Mouse (Mus musculus) adrenal gland (tissue): ENCODE data around the gene Zfp956.

ENCODE experiments used
- intact Hi-C: fragments of 180-260 bp; cut with DNase I; formaldehyde crosslinking; loops from one replicate; pipeline ENCODE4 v1.15.1; 2025
- long read RNA-seq, 2 experiments: library from polyadenylated mRNA; unstranded; transcript quantifications; one replicate each; pipeline ENCODE4 v2.0.0; 2020; ENCODE audit warnings: borderline replicate concordance in 1 of 2; ENCODE audit not compliant: insufficient replicate concordance in 1 of 2

Gene Zfp956
- long read RNA-seq, experiment 1, partial matches to known transcripts = 0 of 5 reads
- long read RNA-seq, experiment 1, other reads (novel, unspliced or antisense) = 1 of 5 reads
- long read RNA-seq, experiment 2, partial matches to known transcripts = 0 of 2 reads
- long read RNA-seq, experiment 2, other reads (novel, unspliced or antisense) = 0 of 2 reads

DNA sequence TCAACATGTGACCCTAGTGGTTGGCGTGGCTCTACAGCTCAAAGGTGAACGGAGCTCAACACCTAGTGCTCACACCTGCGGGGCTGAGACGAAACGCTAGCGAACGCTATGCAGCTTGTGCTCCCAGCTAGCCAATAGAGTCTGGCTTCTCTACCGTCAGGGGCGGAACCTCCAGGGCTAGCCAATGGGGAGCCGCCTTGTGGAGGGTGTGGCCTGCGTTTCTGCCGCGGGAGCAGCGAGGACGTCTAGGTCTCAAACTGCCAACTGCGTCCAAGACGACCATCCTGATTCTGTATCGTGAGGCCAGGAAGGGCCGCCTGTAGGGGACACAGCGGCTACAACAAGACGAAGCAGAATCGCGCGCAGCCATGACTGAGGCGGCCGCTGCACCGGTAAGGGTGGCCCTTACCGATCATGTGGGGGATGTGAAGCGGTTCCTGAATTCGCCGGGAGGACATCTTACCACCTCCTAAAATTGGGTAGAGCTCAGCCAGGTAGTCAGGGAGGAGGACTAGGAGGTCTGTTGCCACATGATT lies at the start of gene Zfp956:
TSS of gene Zfp956 (plus strand) at position 200 of the 536 bp plus-strand sequence.
- intact Hi-C loops = no loop called here

DNA sequence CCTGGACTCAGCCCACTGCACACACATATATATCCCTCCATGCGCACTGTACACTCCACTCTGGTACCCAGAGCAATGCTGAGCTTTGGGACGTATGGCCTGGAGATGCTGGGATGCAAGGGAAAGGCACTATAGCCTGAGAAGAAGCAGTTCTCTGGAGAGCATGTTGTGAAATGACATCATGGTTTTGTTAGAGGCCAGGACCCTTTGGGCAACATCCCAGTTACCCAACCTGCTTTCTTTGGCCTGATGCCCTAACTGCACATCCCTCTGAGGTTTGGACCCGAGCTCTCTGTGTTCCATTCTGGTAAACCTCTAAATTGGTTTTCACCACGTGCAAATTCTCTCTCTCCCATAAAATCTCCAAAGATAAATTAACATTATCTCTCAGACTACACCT lies 49.6 kb upstream of the Zfp956 start:
- intact Hi-C loops = no loop called here

DNA sequence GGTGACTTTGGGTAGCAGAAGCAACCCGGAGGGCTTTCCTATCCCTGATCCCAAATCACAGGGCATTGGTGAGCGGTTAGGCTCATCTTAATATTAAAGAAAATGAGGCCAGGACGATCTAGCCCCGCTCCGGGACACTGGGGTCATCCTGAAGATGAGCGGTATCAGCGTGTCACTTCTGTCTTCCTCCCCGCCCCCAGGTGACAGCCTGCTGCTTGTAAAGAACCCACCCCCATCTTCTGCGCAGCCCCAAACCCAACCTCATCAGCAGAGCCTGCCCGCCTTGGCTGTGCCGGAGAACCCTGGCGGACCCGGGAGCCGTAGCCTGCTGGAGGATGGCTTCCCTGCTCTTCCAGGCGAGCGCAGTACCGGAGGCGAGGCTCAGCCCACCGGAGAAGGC lies 48.8 kb upstream of the Zfp956 start:
- intact Hi-C loops = no loop called here

DNA sequence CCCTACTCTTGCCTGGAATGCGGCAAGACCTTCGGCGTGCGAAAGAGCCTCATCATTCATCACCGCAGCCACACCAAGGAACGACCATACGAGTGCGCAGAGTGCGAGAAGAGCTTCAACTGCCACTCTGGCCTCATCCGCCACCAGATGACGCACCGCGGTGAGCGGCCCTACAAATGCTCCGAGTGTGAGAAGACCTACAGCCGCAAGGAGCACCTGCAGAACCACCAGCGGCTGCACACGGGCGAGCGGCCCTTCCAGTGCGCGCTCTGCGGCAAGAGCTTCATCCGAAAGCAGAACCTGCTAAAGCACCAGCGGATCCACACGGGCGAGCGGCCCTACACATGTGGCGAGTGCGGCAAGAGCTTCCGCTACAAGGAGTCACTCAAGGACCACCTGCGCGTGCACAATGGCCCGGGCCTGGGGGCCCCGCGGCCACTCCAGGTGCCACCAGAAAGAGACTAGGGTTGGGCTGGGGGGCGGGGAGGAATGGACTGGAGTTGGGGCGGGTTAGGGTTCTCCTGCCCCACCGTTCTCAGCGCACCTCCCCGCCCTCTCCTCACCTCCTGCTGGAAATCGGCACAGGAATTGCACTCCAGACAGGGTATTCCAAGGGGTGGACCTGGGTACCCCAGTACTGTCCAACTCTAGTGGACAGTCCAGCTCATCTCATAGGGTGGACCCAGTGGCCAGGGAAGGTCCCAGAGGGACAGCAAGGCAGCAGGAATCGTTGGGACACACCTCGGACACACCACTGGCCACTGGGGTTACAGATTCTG lies 48.1 kb upstream of the Zfp956 start:
- intact Hi-C loops = no loop called here

DNA sequence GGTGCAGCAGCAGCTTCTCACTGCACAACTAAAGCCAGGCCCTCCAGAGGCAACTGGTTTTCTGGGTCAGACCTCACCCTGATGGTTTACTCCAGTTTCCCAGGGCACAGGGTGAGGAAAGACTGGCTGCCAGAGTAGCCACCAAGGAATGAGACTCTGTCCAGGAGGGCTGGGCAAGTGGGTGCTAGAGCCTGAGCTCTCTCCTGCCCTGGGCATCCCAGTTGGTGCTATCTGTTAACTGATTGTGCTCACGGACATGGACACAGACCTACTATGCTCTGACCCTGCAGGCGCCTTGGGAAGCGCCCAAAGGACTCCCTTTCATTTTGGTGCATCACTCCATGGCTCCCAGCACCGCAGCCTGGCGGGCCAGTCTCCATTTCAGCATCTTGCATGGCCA lies 46.9 kb upstream of the Zfp956 start:
- intact Hi-C loops = no loop called here

DNA sequence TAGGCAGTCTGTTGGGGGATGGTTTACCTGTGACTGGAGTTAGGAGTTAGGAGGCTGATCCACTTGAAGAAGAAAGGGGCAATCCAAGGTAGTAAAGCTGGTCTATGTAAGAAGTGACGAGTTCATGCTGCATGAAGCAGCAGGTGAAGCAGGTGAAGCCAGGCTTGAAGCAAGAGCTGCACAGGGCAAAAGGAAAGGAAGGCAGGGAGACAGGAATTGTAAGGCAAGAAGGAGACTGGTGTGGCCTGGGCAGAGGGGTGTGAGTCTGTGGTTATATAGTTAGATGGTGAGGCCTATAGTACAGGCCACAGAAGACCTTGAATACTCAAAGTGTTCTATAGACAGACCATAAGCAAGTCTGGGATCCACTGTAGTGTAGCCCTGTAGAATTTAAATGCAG lies 44.2 kb upstream of the Zfp956 start:
- intact Hi-C loops = no loop called here

DNA sequence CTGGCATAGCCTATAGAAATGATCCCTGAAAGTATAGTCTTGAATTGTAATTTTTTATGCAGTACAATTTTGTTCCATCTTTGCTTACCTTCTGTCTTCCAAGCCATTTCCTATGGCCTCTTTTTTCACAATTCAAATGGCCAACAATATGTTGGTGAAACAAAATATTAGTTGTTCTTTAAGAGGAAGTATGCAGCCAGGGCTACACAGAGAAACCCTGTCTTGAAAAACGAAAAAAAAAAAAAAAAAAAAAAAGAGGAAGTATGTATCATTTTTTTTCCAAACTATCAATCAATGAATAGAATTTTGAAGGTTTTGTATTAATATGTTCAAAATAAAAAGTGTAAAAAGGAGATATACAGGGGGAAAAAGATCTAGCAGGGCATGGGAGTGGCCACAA lies 41.5 kb upstream of the Zfp956 start:
- intact Hi-C loops = no loop called here

DNA sequence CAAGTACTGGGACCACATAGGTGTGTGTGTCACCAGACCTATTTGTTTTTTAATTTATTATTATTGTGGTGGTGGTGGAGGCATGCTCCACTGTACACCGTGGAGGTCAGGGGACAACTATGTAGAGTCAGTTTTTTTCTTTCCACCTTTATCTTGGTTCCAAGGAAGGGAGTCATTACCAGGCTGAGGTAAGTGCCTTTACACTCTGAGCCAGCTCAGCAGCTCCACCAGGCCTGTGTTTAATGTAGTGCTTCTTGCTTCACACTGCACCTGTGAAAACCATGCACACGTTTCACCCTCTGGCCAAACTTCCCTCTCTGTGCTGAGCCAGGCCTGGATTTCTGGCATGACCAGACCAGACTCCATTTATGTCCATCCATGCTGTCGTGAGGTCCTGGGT lies 40.2 kb upstream of the Zfp956 start:
- intact Hi-C loops = no loop called here

DNA sequence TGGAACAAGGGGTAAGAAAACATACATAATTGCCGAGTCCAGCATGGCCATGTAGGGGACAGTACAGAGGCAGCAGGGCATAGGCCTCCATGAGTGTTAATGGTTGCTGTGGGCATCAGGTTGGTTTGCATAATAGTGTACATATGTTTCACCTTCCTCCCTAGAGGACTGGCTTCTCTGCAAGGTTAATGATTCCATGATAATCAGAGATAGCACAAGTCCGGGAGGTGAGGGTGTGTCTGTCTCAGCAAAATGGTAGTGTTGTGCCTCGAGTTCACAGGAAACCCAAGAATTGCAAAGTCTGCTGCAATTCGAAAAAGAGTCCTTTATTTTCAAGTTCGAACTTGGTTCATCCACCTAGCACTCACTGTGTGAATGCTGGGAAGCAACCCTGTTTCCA lies 36.1 kb upstream of the Zfp956 start:
- intact Hi-C loops = no loop called here

DNA sequence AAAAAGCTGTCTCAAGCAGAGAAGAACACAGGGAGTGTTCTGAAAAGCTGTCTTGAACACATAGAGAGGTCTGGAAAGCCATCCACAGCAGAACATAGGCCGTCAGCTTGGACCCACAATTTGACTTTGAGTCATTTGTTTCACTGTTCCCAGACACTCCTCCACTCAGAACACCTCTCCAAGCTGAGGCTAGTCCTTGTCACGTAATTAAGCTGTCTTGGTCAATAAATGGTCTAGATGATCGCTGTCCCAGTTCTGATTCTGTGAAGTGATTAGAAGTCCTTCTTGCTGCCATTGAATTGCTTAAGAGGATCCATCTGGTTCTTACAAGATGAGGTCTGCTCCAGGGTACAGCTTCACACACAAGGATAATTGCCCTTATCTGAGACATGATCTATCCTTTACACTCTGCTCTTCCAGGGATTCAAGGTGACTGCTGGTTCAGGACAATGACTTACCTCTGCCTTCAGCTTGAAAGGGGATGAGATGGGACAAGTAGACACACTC lies 34.4 kb upstream of the Zfp956 start:
- intact Hi-C loops = no loop called here

DNA sequence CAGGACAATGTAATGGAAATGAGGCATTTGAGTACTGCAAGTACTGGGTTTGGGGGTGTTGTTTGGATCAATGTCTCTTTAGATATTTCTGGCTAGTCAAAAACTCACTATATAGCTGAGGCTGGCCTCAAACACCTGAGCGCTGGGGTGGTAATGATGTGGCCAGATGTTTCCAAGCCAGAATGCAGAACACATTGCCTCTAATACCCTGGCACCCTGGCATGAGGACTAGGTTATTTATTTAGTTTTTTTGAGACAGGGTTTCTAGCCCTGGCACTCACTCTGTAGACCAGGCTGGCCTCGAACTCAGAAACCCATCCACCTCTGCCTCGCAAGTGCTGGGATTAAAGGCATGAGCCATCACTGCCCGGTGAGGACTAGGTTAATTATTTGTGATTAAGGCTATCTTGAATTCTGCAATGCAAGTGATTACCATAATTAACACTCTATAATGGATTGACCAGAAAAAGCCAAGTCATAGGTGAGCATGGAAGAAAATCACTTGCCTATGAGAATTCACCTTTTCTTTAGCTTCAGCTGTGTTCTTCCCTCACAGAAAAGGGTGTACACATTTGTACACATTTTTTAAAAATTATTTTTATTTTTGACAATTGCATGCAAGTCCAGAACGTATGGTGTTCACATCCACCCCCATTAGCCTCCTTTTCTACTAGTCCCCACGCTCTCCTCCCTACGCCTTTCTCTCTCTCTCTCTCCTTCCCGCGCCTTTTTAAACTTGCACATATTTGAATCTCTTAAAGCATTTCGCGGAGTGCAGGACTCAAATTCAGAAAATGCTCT lies 33.3 kb upstream of the Zfp956 start:
- intact Hi-C loops = loop anchor here (5.0 kb wide), 1 partner anchor 43 kb away; the partner anchor contains the start of gene Zfp282

DNA sequence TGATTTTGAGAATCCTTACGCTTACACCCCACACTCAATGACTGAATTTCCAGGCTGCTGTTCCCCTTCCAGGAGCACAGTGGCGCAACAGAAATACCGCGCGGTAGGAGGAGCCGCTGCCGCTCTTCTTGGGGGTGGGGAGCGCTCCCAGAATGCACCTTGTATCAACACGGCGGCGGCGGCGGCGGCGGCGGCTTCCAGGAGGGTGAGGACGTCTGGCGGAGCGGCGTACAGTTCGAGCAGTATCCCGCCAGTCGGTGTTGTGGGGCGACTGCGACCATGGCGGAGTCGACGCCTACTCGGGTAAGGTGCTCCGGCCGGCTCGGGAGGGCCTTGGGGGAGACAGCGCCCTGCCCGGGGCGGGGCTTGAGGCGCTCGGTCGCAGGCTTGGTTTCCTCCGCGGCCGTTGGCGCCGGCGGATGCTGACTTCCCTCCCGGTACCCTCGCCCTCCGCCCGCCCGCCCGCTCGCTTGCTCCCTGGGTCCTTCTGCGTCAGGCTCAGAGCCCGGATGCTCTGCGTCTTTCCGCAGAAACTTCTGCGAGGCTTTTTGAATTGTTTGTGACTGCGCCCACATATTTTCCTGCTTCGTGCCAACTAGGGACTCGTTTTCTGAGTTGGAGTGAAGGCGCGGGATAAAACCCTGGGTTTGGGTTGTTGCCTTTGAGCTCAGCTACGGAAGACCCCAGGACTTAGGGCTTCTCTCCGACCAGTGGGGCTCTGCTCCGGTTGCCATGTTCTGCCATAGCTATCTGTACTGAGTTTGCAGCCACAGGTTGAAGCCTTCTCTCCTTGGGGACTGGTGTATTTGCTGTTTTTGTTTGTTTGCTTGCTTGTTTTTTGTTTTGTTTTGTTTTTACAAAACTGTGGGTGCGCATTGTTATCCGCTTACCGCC lies 32.5 kb upstream of the Zfp956 start, which contains the start of gene Zfp212:
TSS of gene Zfp212 (plus strand) at position 30 of the 894 bp plus-strand sequence.
- intact Hi-C loops = loop anchor here (5.0 kb wide), 1 partner anchor 43 kb away; the partner anchor contains the start of gene Zfp282

DNA sequence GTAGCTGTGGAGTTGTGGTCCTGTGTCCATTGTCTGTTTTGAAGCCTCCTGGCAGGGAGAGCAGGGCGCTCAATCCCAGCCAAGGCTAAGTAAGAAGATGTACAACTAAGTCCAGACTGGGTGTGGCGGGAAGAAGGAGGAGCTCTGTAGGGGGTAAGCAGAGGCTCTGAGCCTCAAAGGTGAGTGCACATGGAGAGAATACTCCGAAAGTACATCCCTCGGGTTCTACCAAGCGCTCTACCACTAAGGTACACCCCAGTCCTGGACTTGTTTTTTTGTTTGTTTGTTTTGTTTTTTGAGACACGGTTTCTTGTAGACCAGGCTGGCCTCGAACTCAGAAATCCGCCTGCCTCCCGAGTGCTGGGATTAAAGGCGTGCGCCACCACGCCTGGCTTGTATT lies 10.7 kb upstream of the Zfp956 start:
- intact Hi-C loops = no loop called here

DNA sequence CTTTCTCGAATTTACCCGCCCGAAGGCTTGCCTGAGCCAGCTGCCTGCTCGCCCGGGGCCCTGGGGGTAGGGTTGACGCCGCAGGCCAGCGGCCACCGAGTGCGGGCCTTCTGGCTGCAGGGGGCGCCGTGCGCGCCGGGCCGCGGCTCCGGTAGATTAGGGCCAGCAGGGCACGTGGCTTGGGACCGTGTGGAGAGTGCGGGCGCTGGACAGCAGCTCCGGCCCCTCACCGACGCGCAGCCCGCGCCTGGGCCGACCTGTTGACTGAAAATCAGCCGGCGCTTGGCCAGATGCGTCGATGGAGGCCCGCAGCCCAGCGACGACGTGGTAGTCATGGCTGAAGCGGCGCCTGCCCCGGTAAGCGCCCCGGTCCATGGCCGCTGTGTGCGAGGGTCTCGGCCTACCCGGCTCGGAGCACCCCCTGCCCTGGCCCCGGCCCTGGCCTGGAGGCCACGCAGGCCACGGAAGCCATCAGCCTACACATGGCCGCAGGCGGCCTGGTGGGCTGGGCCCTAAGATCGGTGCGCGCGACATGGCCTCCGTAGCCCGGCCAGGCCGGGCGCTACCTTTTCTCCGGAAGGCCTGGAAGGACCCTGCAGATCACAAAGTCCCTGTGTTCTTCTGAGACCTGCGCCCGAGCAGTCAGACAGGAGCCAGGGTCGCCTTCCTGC lies 10.0 kb upstream of the Zfp956 start:
- intact Hi-C loops = no loop called here

DNA sequence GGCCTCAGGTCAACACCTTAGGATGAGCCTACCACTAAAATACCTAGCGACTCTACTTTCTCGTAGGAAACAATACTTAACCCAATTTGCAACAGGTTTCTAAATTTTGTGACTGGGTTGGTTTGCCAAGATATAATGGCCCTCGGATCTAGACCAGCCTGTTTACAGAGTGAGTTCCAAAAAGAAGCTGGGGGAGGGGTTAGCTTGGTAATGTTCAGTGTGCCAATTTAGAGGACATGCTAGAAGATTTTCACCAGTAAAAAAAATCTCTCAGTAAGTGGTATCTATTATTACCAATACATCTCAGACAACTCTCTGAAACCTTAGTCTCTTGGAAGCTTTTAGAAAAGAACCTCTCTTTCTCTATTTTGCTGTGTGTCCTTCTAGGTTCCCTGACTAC lies 9.5 kb upstream of the Zfp956 start:
- intact Hi-C loops = no loop called here

DNA sequence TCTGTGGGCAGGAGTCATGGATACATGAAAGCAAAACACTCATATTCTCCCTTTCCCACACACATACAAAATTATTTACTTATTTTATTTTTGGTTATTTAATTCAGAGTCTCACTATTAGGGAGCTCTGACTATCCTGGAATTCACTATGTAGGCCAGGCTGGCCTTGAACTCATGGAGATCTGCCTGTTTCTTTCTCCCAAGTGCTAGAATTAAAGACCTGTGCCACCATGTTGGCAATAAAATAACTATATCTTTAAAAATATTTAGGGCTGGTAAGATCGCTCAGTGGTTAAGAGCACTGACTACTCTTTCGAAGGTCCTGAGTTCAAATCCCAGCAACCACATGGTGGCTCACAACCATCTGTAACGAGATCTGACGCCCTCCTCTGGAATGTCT lies 5.8 kb upstream of the Zfp956 start:
- intact Hi-C loops = no loop called here

DNA sequence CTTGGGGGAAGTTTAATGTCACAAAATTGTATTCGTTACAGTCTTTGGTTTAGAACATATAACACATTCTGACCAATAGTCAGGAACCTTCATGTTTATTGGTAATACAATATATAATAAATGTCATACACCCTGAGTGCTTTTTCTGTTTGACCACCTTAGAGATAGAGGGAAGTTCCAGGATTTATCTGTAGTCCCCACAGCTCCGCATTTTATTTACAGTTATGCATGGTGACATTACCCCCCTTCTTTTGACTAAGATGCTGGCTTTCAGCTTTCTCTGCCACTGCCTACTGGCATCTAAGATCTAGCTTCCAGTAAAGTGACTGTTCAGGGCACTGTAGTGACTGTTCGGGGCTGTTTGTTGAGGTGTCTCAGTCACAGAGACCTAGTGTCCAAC lies 1.2 kb downstream of the Zfp956 start:
- intact Hi-C loops = no loop called here

DNA sequence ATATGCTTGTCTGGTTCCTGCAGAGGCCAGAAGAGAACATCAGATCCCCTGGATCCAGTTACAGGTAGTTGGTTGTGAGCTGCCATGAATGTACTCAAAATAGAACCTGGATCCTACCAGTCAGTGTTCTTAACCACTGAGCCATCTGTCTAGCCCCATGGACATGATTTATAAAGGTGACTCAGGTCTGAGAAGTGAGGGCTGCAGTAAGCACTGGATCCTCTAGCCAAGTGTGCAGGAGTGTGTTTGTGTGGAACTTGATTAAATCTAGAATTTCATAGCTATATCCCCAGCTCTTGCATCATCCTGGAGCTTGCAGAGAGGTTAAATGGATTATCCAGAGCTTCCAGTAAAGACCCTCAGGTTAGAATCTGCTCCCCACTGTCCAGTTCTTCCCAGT lies 4.6 kb downstream of the Zfp956 start:
- intact Hi-C loops = no loop called here

DNA sequence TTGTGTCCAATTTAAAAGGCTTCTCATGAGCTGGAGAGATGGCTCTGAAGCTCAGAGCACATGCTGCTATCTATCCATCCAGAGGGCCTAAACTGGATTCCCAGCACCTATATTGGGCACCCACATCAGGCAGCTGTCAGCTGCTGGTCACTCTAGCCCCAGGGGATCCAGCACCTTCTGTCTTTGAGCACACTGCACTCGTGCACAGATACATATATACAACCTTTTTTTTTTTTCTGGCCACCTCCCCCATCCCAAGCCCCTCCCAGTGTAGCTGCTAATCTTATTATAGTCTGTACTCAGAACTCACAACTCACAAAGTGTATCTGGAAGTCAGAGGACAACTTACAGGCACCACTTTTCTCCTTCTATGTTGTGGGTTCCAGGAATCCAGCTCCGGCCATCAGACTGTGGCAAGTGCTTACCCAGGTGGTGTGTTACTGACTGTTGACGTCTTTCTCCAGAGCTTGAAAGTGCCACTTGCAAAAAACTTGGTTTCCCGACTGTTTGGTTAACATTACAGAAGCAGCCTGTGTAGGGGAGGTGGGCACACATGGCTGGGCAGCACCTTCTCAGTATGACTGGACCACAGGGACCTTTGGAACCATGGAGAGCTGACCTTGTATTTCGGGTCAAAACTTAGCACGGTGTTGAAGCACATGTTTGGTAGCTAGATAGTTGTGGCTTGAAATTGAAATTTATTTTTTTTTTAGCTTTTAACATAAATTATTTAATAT lies 7.7 kb downstream of the Zfp956 start:
- intact Hi-C loops = no loop called here
